Mouse (Mus musculus) lung, postnatal 0 days (tissue): ENCODE measurements around the gene Rab11fip3. TPM values are rescaled to one million over a fixed set of nuclear protein-coding genes. Genes with fewer than 3 reads are reported as not detected.
A peak's percentile ranks its signal among the peaks of the same experiment; 100 is the strongest.
"Not testable (repeated sequence)": the region's sequence is repeated elsewhere in the genome, so short reads cannot be mapped to it uniquely, and the experiment has no call there.

Experiments
- ATAC-seq: fragments of 200-750 bp; cut with Nextera tagmentation; 2 replicates; pipeline ENCODE4 v1.8.0; 2017; ENCODE audit warnings: moderate library complexity
- DNase-seq: peaks from one replicate; pipeline ENCODE4 v3.0.0-alpha.2; 2016; ENCODE audit warnings: low spot score
- H3K27ac ChIP-seq: fragments of 300-500 bp; sonication (generic); 2 replicates; pipeline ENCODE4 v1.5.1; 2014; ENCODE audit warnings: antibody characterized with exemption, mild to moderate bottlenecking, low read length, mixed read lengths
- H3K27me3 ChIP-seq: fragments of 300-500 bp; sonication (generic); replicated peaks from 2 replicates; pipeline ENCODE4 v1.6.1; 2014; ENCODE audit warnings: low read length, mixed read lengths; ENCODE audit not compliant: insufficient read depth
- H3K36me3 ChIP-seq: fragments of 300-500 bp; sonication (generic); 2 replicates; pipeline ENCODE4 v1.6.1; 2014; ENCODE audit warnings: low read length, mixed read lengths; ENCODE audit not compliant: insufficient read depth
- H3K4me1 ChIP-seq: fragments of 300-500 bp; sonication (generic); 2 replicates; pipeline ENCODE4 v1.6.1; 2014; ENCODE audit warnings: antibody characterized with exemption, low read depth, low read length, mixed read lengths; ENCODE audit not compliant: insufficient read depth
- H3K4me2 ChIP-seq: fragments of 300-500 bp; sonication (generic); replicated peaks from 2 replicates; pipeline ENCODE4 v1.6.1; 2014; ENCODE audit warnings: low read depth, mild to moderate bottlenecking, low read length, moderate library complexity, mixed read lengths
- H3K4me3 ChIP-seq: fragments of 300-500 bp; sonication (generic); 2 replicates; pipeline ENCODE4 v1.5.1; 2014; ENCODE audit warnings: low read depth, low read length
- H3K9ac ChIP-seq: fragments of 300-500 bp; sonication (generic); replicated peaks from 2 replicates; pipeline ENCODE4 v1.6.1; 2014; ENCODE audit warnings: low read depth, mild to moderate bottlenecking
- H3K9me3 ChIP-seq: fragments of 300-500 bp; sonication (generic); 2 replicates; pipeline ENCODE4 v1.6.1; 2016; ENCODE audit warnings: low read length, mixed read lengths
- CTCF ChIP-seq: IDR thresholded peaks from 2 replicates; pipeline ENCODE4 v1.5.1; 2016; ENCODE audit warnings: antibody characterized with exemption, mild to moderate bottlenecking
- EP300 ChIP-seq: IDR thresholded peaks from 2 replicates; pipeline ENCODE4 v1.6.1; 2016; ENCODE audit warnings: antibody characterized with exemption, mild to moderate bottlenecking, control low read depth
- WGBS: fragments of 180-500 bp; shearing (Covaris S2); extraction: QIAGEN DNeasy Blood & Tissue Kit; methylation state at CpG from one replicate; pipeline ENCODE4 v1.1.7; 2014; 5-methylcytosine and 5-hydroxymethylcytosine counted together
- polyA plus RNA-seq: library from polyadenylated mRNA; unstranded; fragments of >200 nt; fragmentation: Nextera tagmentation; extraction: Ambion mirVana; gene quantifications from 2 replicates; pipeline ENCODE4 v1.2.1, GENCODE M21; 2015

Rab11fip3 gene
- polyA plus RNA-seq: 7.2 and 9.3 TPM in 2 replicates

DNA sequence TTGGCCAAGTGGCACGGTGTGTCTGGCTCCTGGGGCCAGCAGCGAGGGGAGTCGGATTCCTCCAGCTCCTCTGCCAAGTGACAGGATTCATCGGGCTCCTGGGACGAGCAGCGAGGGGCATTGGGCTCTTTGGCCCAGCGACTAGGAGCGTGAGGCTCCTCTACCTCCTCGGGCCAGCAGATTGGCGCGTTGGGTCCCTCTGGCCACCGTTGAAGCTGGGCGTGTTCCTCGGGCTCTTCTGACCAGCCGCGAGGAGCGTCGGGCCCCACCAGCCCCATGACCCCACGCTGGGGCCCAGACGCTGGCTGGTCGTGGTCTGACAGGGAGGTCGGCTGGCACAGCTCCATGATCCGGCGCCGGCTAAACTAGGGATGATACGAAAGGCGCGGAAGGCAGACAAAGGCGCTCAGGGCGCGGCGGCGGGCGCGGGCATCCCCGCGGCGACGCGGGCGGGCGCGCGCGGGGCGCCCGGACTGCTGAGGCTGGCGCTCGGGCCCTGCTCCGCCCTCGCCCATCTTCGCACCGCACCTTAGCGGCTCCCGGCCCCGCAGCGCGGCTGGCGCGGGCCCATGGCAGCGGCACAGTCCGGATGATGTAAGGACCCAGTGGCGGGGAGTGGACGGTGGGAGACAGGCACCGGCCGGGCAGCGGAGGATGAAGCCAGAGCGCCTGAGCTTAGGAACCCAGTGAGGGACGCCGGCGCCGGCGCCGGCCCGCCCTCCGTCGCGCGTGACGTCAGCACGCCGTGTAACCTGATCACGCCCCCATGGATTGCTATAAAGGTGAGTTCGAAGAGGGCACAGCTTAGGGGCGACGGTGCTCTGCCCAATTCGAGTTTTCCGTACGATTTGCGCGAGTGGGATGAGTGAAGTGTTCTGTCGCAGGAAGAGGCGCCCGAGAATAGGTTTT, at the start of gene Rab11fip3:
Rab11fip3 (minus strand) TSS at position 725 of the 909 bp plus-strand sequence.
- peak; percentile 91 for ATAC-seq
- TF ChIP-seq EP300: no peak
- TF ChIP-seq CTCF: no peak
- Histone ChIP-seq H3K27me3 (no peaks in the 10 kb centered on the region), H3K4me2 (peak within 1 kb of the TSS; percentile 92), H3K9me3 (no peaks in the 10 kb centered on the region), H3K27ac (peak within 1 kb of the TSS; percentile 64), H3K4me3 (peak within 1 kb of the TSS; percentile 67), H3K9ac (peak within 1 kb of the TSS; percentile 41), H3K4me1 (peaks cover 19% of the 10 kb centered on the region), H3K36me3 (no peaks in the 10 kb centered on the region)
- DNase-seq: peak; percentile 88
- whole genome bisulfite sequencing: under 1% methylated on average over 79 of the region's 94 CpGs

DNA sequence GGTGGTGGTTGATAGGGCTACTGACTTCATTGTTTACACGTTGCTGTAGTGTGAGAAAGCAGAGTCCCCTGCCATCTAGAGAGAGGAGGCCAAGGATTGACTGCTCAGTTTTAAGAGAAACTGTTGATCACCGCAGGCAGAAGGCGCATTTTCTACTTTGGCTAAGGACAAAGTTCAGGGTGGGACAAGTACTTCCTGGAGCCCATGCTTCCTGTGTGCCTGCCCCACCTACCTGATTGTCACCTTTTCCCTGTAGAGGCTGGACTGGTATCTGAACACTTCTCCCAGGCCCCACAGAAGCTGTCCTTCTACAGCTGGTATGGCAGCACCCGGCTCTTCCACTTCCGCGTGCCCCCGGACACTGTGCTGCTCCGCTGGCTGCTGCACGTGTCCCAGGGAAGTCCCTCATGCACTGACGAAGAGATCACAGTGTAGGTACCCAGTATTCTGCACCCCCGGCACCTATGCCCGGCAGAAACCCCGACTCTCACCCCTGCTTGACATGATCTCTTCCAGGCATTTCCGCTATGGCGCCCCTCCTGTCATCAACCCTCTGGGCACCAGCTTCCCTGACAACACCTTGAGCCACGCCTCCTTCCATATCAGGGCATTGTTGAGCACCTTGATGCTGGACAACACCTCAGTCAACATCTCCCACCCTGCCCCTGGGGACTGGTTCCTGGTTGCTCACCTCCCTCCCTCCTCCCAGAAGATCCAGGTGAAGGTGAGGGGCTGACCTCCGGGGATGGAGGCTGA, 47.3 kb upstream of the Rab11fip3 start:
- Histone ChIP-seq H3K27ac (no peak overlapping the region), H3K4me1 (no peaks in the 10 kb centered on the region), H3K4me3 (no peak overlapping the region), H3K9me3 (no peaks in the 10 kb centered on the region), H3K4me2 (no peak overlapping the region), H3K27me3 (peaks cover 24% of the 10 kb centered on the region), H3K9ac (no peak overlapping the region), H3K36me3 (no peaks in the 10 kb centered on the region)
- 74% methylated on average over 17 of the region's 17 CpGs for WGBS
- ATAC-seq (no peak), DNase-seq (peak; percentile 31)
- TF ChIP-seq EP300 (no peak), CTCF (no peak)

DNA sequence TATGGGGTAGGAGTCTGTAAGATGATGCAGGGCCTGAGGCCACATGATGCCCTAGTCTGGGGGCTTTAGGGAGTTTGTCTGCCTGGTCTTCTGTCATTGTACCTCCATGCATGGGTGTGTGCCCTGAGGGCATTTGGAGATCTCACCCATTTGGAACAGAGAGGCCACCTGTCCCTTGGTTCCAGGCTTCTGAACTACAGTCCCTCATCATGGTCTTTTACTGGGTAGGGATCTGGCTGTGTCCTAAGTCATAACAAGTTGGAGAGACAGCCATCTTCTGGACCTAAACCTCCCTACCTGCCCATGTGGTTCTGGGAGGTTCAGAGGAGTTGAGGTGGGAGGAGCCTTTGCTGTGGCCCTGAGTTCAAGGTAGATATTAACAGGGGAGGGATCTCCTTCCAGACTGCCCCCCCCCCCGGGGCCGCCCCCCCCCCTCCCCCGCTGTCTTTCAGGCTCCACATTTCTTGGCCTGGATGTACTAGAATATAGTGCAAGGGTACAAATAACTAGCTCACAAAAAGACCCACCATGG, 46.7 kb upstream of the Rab11fip3 start:
- peaks cover 29% of the 10 kb centered on the region for H3K27me3 ChIP-seq
- no peak for TF ChIP-seq CTCF
- TF ChIP-seq EP300: no peak
- peak overlapping the region; percentile 2; the same call in 1 of the 2 replicates for H3K27ac ChIP-seq
- 51% methylated on average over 3 of the region's 3 CpGs for WGBS
- no peak overlapping the region for H3K4me3 ChIP-seq
- DNase-seq (no peak), ATAC-seq (no peak)
- H3K9ac ChIP-seq: no peak overlapping the region
- H3K4me2 ChIP-seq: no peak overlapping the region
- H3K36me3 ChIP-seq: no peaks in the 10 kb centered on the region
- H3K9me3 ChIP-seq: no peaks in the 10 kb centered on the region
- no peaks in the 10 kb centered on the region for H3K4me1 ChIP-seq

DNA sequence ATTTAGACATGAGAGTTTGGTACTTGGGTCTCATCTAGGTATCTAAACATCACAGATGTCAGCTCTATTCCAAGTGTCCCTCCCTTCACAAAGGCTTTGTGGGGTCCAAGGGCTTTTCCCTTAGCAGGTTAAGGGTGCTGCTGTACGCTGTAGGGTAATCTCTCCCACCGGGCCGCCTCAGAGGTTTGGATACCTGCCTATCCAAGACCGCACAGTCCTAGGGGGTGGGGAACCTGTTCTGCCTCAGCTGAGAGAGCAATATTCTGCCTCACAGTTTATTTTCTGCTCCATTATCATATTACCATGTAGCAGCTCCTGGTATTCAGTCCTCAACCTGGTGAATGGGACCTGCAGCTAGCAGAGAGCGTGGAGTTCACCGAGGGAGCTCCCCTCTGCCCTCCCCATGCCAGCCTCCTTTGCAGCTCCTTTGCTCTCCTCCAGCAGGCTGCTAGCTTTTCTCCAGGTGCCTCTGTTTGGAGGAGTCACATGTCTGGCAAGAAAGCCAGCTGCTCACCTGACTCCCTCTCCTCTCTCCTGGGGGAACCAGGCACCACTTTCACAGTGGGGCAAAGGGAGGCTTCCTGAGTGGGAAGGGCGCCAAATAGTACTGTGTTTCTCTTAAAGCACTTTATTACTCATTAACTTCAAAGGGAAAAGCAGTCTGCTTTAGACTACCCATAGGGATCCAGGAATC, 46.0 kb upstream of the Rab11fip3 start:
- H3K27ac ChIP-seq: no peak overlapping the region
- WGBS: 49% methylated on average over 7 of the region's 7 CpGs
- no peak overlapping the region for H3K9ac ChIP-seq
- H3K4me2 ChIP-seq: no peak overlapping the region
- no peaks in the 10 kb centered on the region for H3K4me1 ChIP-seq
- peaks cover 29% of the 10 kb centered on the region for H3K27me3 ChIP-seq
- H3K36me3 ChIP-seq: no peaks in the 10 kb centered on the region
- TF ChIP-seq EP300: no peak
- no peak for TF ChIP-seq CTCF
- H3K9me3 ChIP-seq: no peaks in the 10 kb centered on the region
- no peak overlapping the region for H3K4me3 ChIP-seq
- ATAC-seq: peak; percentile 54
- DNase-seq: peak; percentile 75

DNA sequence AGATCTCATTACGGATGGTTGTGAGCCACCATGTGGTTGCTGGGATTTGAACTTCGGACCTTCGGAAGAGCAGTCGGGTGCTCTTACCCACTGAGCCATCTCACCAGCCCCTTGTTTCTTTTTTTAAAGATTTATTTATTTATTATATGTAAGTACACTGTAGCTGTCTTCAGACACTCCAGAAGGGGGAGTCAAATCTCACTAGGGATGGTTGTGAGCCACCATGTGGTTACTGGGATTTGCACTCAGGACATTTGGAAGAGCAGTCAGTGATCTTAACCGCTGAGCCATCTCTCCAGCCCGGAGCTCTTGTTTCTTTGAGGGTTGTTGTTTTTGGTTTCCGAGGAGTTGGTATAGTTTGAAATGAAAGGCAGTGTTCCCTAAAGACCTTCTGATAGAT, 45.1 kb upstream of the Rab11fip3 start:
- not testable (repeated sequence) for H3K9ac ChIP-seq, H3K4me2 ChIP-seq, ATAC-seq, H3K36me3 ChIP-seq, H3K9me3 ChIP-seq, H3K4me1 ChIP-seq, H3K27ac ChIP-seq, DNase-seq, H3K4me3 ChIP-seq
- H3K27me3 ChIP-seq: peaks cover 29% of the 10 kb centered on the region
- TF ChIP-seq CTCF: 0 out of 2 replicates have a peak, but pooled peaks have one; percentile 2
- WGBS: 61% methylated on average over 7 of the region's 7 CpGs
